Mouse (Mus musculus) forebrain, embryonic 13.5 days (tissue): Measurements from ENCODE around the gene Sox11. TPM values are rescaled to one million over a fixed set of nuclear protein-coding genes. Genes with fewer than 3 reads are reported as not detected.

Experiments
- ATAC-seq: fragments of 200-750 bp; cut with Nextera tagmentation; 2 replicates; pipeline ENCODE4 v1.8.0; 2017
- H3K27ac ChIP-seq: fragments of 300-500 bp; sonication (generic); 2 replicates; pipeline ENCODE4 v1.5.1; 2015; ENCODE audit warnings: inconsistent platforms, mild to moderate bottlenecking, moderate library complexity
- H3K27me3 ChIP-seq: fragments of 300-500 bp; sonication (generic); 2 replicates; pipeline ENCODE4 v1.6.1; 2015; ENCODE audit warnings: mild to moderate bottlenecking, inconsistent platforms
- H3K36me3 ChIP-seq: fragments of 300-500 bp; sonication (generic); 2 replicates; pipeline ENCODE4 v1.6.1; 2015; ENCODE audit warnings: mild to moderate bottlenecking, inconsistent platforms; ENCODE audit not compliant: poor library complexity, severe bottlenecking
- H3K4me1 ChIP-seq: fragments of 300-500 bp; sonication (generic); 2 replicates; pipeline ENCODE4 v1.6.1; 2015; ENCODE audit warnings: inconsistent platforms
- H3K4me2 ChIP-seq: fragments of 300-500 bp; sonication (generic); 2 replicates; pipeline ENCODE4 v1.6.1; 2015; ENCODE audit warnings: inconsistent platforms, mild to moderate bottlenecking, moderate library complexity
- H3K4me3 ChIP-seq: fragments of 300-500 bp; sonication (generic); 2 replicates; pipeline ENCODE4 v1.5.1; 2015; ENCODE audit warnings: mild to moderate bottlenecking, inconsistent platforms
- H3K9ac ChIP-seq: fragments of 300-500 bp; sonication (generic); 2 replicates; pipeline ENCODE4 v1.6.1; 2015; ENCODE audit warnings: mild to moderate bottlenecking, inconsistent platforms
- H3K9me3 ChIP-seq: fragments of 300-500 bp; sonication (generic); replicated peaks from 2 replicates; pipeline ENCODE4 v1.6.1; 2016; ENCODE audit warnings: inconsistent platforms
- WGBS: fragments of 180-500 bp; shearing (Covaris S2); methylation state at CpG from one replicate; pipeline ENCODE4 v1.1.7; 2015; 5-methylcytosine and 5-hydroxymethylcytosine counted together
- polyA plus RNA-seq: library from polyadenylated mRNA; unstranded; fragments of >200 nt; fragmentation: Nextera tagmentation; extraction: Ambion mirVana; gene quantifications from 2 replicates; pipeline ENCODE4 v1.2.1, GENCODE M21; 2015

Sox11 gene
- polyA plus RNA-seq, 1 experiment from 2014 or later, result 970 TPM

DNA sequence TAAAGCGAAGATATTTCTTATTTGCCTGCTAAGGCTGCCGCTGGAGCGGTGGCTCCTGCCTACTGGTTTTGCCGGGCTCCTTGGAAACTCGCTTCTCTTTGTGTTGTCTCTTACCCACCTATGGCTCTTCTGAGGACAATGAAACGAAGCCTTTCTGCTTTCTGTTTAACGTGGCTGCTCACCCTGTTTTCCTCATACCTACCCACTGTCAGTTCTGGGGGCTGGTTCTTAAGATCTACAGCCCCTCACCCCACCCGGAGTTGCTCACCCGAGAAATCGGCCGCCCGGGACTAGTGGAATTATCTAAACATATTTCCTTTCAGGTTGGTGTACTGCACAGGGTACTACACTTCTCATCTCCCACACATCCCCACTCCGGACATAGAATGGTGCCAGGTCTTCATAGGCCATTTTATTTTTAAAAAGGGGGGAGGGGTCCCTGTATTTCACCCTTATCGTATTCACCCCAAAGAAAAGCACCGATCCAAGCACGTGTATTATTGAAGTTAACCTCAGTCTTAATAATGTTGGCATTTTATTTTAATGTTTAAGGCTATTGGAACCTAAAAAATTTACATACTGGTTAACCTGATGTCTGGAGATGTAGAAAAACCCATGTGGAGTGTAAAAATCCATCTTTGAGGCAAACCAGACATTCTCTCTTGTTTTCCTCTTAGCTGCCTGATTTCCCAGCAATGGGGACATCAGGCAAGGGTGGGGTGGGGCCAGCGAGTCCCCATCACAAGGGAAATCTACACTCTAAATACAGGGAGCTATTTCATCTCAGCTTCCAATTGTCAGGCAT lies 1.4 kb upstream of the Sox11 start:
- peak overlapping the region; percentile 67 for H3K4me2 ChIP-seq
- H3K9me3 ChIP-seq, result no peaks in the 10 kb centered on the region
- peak overlapping the region; percentile 86 for H3K9ac ChIP-seq
- peak overlapping the region; percentile 100 for H3K27ac ChIP-seq
- H3K36me3 ChIP-seq, result peaks cover 7% of the 10 kb centered on the region
- H3K4me1 ChIP-seq, result peaks cover 25% of the 10 kb centered on the region
- ATAC-seq, result no peak; the same call in 1 of the 2 replicates
- under 1% methylated on average over 17 of the region's 17 CpGs for WGBS
- no peaks in the 10 kb centered on the region for H3K27me3 ChIP-seq
- H3K4me3 ChIP-seq, result peak overlapping the region; percentile 100

DNA sequence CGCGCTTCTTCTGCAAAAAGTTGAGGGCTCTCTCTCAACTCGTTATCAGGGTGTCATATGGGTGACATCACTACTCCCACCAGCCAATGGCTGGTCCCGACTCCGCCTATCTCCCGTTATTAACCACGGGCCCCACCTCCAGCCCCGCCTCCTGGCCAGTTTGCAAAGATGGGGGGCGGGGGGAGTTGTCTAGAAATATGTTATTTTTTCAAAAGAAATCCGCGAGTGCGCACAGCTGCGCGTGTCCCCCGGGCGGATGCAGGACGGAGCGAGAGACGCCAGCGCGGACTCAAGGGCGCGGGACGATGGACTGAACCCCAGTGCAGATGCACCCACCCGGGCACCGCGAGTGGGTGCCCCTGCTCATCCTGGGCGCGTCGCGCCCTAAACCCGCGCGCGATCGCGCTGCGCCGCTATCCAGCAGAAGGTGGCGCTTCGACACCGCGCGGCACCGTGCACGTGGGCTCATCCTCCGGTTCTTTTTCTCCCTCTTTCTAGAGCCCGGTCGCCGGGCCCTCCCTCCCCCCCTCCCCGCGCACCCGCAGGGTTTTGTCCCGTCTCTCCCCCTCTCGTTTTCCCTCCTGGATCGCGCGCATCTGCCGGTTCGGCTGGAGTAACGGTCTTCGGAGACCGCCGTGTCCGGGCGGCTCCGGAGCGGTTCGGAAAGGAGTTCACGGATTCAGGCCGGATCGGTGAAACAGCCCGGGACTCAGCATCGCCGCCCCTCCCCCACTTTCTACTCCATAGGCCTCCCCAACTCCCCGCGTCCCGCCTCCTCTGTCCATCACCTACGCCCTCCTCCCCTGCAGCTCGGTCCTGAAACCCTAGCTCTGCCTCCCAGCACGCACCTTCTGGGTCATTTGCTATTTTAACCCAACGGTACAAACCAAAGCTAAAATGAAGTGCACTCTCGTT lies 574 bp upstream of the Sox11 start:
- no peaks in the 10 kb centered on the region for H3K27me3 ChIP-seq
- H3K9me3 ChIP-seq, result no peaks in the 10 kb centered on the region
- H3K4me2 ChIP-seq, result peak overlapping the region; percentile 67
- H3K36me3 ChIP-seq, result peaks cover 11% of the 10 kb centered on the region
- H3K9ac ChIP-seq, result peak overlapping the region; percentile 100
- WGBS, result under 1% methylated on average over 59 of the region's 83 CpGs
- H3K4me1 ChIP-seq, result peaks cover 25% of the 10 kb centered on the region
- peak overlapping the region; percentile 100 for H3K27ac ChIP-seq
- peak; percentile 94 for ATAC-seq
- peak overlapping the region; percentile 100 for H3K4me3 ChIP-seq

DNA sequence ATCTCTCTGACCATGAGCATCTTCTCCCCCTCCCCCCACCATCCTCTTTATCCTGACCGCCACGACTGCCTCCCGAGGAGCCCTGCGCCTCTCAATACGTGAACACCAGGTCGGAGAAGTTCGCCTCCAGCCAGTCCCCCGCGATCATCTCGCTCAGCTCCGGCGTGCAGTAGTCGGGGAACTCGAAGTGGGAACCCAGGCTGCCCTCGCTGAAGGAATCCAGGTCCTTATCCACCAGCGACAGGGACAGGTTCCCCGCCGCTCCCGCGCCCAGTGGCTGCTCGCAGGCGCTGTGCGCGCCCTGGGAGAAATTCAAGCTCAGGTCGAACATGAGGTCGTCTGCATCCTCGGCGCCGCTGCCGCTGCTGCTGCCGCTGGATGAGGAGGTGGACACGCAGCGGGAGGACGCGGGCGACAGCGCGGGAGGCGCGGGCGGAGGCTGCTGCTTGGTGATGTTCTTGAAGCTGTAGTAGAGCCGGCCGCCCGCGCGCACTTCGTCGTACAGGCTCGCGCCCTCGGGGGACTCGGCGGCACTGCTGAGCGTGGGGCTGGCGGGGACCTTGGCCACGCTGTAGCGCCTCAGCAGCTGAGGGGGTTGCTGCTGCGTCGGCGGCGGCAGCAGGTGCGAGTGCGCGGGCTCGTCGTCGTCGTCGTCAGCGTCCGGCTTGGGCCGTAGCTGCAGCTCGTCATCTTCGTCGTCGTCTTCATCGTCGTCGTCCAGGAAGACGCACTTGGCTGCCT lies 1.1 kb downstream of the Sox11 start:
- H3K27ac ChIP-seq, result peak overlapping the region; percentile 100
- peak overlapping the region; percentile 100 for H3K9ac ChIP-seq
- no peaks in the 10 kb centered on the region for H3K27me3 ChIP-seq
- H3K36me3 ChIP-seq, result peaks cover 18% of the 10 kb centered on the region
- no peaks in the 10 kb centered on the region for H3K9me3 ChIP-seq
- no peak for ATAC-seq
- peaks cover 21% of the 10 kb centered on the region for H3K4me1 ChIP-seq
- WGBS, result under 1% methylated on average over 74 of the region's 80 CpGs
- H3K4me2 ChIP-seq, result peak overlapping the region; percentile 67
- peak overlapping the region; percentile 100 for H3K4me3 ChIP-seq

DNA sequence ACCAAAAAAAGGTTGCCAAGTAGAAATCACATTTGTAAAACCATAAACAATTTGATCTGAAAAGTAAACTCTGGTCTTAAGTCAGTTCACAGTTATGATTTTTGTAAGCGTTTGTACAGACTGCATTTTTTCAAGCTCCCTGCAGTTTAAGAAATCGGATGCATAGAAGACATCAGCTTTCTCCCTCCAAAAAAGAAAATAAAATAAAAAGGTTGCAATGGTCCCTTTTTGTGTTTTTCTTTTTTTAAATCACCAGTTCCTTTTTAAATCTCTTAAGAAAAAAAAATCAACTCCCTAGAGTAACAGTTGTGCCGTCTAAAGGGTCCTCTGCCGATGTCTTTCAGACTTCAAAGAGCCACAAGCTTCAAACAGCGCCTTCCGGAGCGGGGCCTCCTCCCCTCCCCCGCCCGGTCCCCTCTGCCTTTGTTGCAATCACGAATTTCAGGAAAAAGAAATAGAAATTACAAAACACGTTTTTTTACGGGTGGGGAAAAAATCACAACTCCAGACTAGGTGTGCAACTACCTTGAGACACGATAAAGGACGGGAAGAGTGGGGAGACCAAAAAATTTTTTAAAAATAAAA lies 1.8 kb downstream of the Sox11 start:
- Histone ChIP-seq H3K9ac (peak overlapping the region; percentile 100), H3K4me2 (peak overlapping the region; percentile 67), H3K9me3 (no peaks in the 10 kb centered on the region), H3K36me3 (peaks cover 23% of the 10 kb centered on the region), H3K27me3 (no peaks in the 10 kb centered on the region), H3K4me1 (peaks cover 23% of the 10 kb centered on the region), H3K4me3 (peak overlapping the region; percentile 100), H3K27ac (peak overlapping the region; percentile 100)
- WGBS, result 0% methylated on average over 14 of the region's 14 CpGs
- no peak for ATAC-seq

DNA sequence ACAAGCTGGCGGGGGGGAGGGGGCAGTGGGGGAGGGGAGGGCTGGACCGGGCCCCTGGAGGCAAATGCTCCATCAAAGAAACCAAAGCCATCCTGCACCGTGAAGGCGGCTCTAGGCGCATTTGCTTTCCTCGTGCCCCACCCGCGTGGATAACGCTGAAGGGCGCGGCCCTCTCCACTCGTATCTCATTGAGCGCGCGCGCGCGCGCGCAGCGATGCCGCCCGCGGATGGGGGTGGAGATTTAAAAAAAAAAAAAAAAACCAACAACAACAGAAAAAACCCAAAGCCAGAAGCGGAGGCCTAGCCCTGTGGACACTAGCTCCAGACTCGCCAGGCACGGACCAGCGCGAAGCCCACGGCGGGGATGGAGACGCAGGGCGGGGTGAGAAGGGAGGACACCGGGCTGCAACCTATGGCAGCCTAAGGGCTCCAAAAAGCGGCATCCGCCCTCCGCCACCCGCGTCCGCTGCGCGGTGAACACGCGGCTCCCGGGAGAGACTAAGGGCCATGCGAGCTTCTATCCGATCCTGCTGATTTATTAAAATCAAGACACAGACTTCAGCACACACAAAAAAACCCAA lies 3.1 kb downstream of the Sox11 start:
- Histone ChIP-seq H3K9ac (peak overlapping the region; percentile 100), H3K4me3 (peak overlapping the region; percentile 100), H3K4me1 (peaks cover 26% of the 10 kb centered on the region), H3K9me3 (no peaks in the 10 kb centered on the region), H3K27me3 (no peaks in the 10 kb centered on the region), H3K27ac (peak overlapping the region; percentile 98), H3K4me2 (peak overlapping the region; percentile 85), H3K36me3 (peaks cover 32% of the 10 kb centered on the region)
- no peak for ATAC-seq
- WGBS, result 0% methylated on average over 47 of the region's 47 CpGs

DNA sequence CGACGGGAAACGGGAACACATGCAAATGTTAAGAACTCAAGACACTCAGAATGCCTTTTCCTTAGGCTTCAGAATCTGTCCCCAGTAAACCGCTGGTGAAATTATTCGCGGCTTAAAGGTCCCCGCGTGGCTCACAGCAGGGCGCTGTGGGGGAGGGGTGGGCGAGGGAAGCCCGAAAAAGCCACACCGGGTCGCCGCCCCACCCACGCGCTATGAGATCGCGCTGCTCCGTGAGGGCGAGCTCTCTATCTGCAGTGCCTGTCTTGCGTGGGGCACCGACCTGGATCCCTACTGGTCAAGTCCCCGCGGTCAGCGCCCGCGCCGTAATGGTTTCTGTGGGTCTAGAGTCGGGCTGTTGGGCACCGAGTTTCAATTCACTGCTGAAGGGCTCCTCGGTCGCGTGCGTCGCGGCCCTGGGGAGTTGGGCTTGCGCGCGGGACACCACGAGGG lies 3.6 kb downstream of the Sox11 start:
- WGBS, result under 1% methylated on average over 37 of the region's 40 CpGs

DNA sequence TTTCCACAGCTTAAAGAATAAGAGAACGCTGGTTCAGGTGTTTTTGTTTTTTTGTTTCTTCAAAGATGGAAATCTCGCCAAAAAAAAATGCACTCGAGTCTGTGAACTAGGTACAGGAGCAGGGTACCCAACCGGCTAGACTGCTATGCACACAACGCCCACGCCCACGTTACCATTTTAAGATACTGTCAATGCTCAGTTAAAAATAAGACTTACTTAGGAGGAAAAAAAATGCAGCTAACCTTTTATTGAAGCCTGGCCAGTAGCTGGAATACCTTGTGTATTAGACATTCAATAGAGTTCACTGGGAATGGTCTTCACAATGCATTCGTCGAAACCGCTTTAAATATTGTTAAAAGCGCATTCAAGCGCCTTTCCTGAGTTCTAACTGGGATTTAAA lies 4.3 kb downstream of the Sox11 start:
- ATAC-seq, result no peak
- peak overlapping the region; percentile 100 for H3K4me3 ChIP-seq
- no peaks in the 10 kb centered on the region for H3K9me3 ChIP-seq
- peaks cover 41% of the 10 kb centered on the region for H3K36me3 ChIP-seq
- WGBS, result under 1% methylated on average over 12 of the region's 12 CpGs
- peaks cover 27% of the 10 kb centered on the region for H3K4me1 ChIP-seq
- peak overlapping the region; percentile 100 for H3K9ac ChIP-seq
- peak overlapping the region; percentile 98 for H3K27ac ChIP-seq
- peak overlapping the region; percentile 85 for H3K4me2 ChIP-seq
- no peaks in the 10 kb centered on the region for H3K27me3 ChIP-seq

More for the DNA sequence above, 3.6 kb downstream of the Sox11 start:
- Histone ChIP-seq H3K9ac (peak overlapping the region; percentile 100), H3K36me3 (peaks cover 34% of the 10 kb centered on the region), H3K27ac (peak overlapping the region; percentile 98), H3K4me1 (peaks cover 26% of the 10 kb centered on the region), H3K4me2 (peak overlapping the region; percentile 85), H3K9me3 (no peaks in the 10 kb centered on the region), H3K27me3 (no peaks in the 10 kb centered on the region), H3K4me3 (peak overlapping the region; percentile 100)
- no peak for ATAC-seq

DNA sequence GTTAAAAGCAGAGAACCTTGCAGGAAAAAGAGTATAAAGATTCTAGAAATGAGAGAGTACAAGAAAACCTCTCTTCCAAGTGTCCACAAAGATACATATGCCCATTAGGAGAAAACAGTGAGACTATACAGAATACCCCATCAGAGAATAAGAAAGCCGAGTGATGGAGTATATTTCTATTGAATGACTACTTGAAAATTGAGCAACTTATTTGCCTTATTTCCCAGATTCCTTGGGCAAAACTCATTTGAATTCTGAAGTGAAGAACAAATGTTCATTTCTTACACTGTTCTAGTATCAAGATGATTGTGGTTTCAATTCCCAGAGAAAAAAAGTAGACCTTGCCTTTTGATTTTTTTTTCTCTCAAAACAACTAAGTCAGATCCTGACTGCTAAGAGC lies 4.9 kb downstream of the Sox11 start:
- Histone ChIP-seq H3K27me3 (no peaks in the 10 kb centered on the region), H3K4me1 (peaks cover 27% of the 10 kb centered on the region), H3K36me3 (peaks cover 45% of the 10 kb centered on the region), H3K4me2 (peak overlapping the region; percentile 85), H3K4me3 (peak overlapping the region; percentile 100), H3K9ac (peak overlapping the region; percentile 100), H3K9me3 (no peaks in the 10 kb centered on the region), H3K27ac (peak overlapping the region; percentile 98)
- no peak for ATAC-seq
- WGBS, result 4% methylated on average over 1 of the region's 1 CpGs

DNA sequence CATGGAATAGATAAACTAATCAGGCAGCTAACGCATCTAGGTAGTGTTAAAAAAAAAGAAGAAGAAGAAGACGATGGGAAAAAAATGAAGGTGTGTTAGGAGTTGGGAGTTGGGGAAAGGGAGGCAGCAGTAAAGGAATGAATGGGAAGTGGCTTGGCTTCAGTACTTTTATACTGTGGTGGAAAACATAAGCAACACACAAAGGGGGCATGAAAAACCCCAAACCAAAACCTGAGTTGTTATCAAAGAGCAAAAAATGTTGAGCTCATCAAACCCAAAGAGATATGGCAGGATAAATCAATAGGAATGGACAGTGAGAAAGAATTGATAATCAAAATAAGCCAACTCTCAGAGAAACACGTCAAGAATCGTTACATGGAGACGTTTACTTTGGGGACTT lies 5.6 kb downstream of the Sox11 start:
- Histone ChIP-seq H3K4me2 (peak overlapping the region; percentile 85), H3K4me1 (peaks cover 27% of the 10 kb centered on the region), H3K4me3 (peak overlapping the region; percentile 100), H3K9me3 (no peaks in the 10 kb centered on the region), H3K27ac (peak overlapping the region; percentile 98), H3K27me3 (no peaks in the 10 kb centered on the region), H3K9ac (peak overlapping the region; percentile 100), H3K36me3 (peaks cover 45% of the 10 kb centered on the region)
- WGBS, result 16% methylated on average over 5 of the region's 5 CpGs
- no peak for ATAC-seq

DNA sequence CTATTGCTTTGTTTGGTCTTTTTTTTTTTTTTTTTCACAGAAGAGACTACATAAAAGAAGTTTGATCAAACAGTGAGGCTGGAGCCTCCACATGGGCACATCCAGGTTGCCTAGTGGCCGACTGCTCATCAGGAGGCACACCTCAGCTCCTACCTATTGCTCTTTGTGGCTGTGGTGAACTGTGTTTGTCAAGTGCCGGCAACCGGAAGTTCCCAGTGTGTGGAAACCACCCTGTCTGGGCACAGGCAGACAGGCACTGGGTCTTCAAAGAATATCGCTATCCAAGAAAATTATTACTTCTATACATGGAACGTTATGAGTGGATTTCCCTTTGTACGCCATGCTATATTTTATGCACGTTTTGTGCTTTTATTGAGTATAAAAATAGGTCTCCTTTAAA lies 6.0 kb downstream of the Sox11 start:
- peak overlapping the region; percentile 98 for H3K27ac ChIP-seq
- no peaks in the 10 kb centered on the region for H3K27me3 ChIP-seq
- H3K4me1 ChIP-seq, result peaks cover 27% of the 10 kb centered on the region
- peak overlapping the region; percentile 85 for H3K4me2 ChIP-seq
- peaks cover 45% of the 10 kb centered on the region for H3K36me3 ChIP-seq
- peak overlapping the region; percentile 100 for H3K9ac ChIP-seq
- ATAC-seq, result no peak
- H3K4me3 ChIP-seq, result peak overlapping the region; percentile 100
- H3K9me3 ChIP-seq, result no peaks in the 10 kb centered on the region
- 38% methylated on average over 7 of the region's 7 CpGs for WGBS
